Mouse (Mus musculus) lung, postnatal 10 days (tissue): ENCODE measurements around the gene Gm13288.
"Not testable (repeated sequence)": the region's sequence is repeated elsewhere in the genome, so short reads cannot be mapped to it uniquely, and the experiment has no call there.

Experiments used
- DNase-seq: peaks from one replicate; pipeline ENCODE4 v3.0.0; 2021

Gm13288 gene

GRCm38 (mm10) chr4:88805231-88805630, at the start of gene Gm13288:
Gene Gm13288, plus strand, starts transcription at chr4:88805531.
- not testable (repeated sequence) for DNase-seq

DNA sequence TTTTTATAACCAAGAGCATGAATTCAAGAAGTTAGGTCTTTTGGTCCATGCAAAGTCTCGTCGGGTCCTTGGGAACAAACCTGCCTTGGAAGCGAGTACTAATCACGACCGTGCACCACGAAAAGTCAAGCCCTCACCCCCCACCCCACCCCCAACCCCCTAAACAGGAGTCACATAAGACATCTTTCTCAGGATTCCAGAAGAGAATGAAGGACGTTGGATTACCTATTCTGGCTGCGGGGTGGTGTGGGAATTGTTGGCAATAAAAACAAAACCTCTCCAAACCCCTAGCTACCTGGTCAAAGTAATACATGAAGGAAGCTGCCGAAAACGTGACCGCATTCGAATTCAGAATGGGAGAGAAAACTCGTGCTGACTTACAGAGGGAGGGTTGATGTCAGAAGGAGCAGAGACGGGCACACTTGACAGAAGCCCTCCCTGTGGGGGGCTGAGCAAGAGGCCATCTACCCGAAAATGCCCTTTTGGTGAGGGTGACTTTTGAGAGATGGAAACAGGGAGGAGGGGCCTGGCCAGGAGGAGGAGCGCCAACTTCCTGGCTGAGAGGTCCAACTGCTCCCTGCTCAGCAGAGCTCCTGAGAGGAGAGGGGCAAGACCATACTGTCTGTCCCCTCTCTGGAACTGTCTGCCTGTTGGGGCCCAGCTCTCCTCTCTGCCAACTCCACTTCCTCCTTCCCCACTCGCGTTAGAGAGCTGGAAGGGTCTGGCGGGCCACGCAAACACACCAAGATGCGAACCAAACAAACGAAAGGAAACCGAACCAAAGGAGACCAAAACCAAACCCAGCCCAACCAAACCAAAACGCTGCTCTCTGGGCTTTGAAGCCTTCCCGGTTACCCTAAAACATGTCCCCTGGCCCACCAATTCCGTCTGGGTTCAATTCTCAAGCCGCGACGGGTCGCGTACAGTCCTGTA, 48.5 kb upstream of the Gm13288 start:
- peak; percentile 23 for DNase-seq

DNA sequence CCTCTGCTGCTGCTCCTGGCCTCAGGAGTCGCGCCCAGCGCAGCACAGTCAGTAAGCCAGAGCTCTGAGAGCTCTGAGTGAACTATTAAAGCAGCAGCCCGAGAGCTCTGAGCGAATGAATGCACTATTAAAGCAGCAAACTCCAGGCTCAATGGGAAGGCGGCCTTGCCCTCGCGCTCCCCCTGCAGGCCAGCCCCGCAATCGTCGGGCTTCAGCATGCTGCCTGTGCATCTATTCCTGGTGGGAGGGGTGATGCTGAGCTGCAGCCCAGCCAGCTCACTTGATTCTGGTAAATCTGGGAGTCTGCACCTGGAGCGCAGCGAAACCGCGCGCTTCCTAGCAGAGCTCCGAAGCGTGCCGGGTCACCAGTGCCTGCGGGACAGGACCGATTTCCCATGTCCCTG, 47.7 kb upstream of the Gm13288 start:
- peak; percentile 91 for DNase-seq

DNA sequence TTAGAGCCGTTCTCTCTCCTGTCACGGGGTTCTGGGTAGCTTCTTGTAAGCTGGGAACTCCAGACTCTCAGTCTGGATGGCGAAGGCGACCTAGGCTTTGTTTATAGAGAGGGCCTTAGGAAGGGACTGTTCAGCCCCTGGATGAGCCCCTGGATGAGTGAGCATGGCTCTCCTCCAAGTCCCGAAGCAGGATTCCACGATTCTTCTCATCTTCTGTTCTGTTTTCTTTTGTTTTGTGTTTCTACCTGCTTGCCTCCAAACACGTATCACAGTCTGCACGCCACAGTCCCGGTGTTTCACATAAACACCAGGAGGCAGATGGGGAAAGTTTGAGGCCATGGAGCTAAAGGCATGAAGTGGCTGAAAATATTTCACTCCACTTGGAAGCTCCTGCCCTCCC, 46.6 kb upstream of the Gm13288 start:
- DNase-seq = not testable (repeated sequence)

- DNase-seq = peak; percentile 75
Observed at GRCm38 (mm10) chr4:88759610-88760268, 45.6 kb upstream of the Gm13288 start, which contains the start of gene Gm13283. Gene Gm13283, plus strand, starts transcription at chr4:88760119.

DNA sequence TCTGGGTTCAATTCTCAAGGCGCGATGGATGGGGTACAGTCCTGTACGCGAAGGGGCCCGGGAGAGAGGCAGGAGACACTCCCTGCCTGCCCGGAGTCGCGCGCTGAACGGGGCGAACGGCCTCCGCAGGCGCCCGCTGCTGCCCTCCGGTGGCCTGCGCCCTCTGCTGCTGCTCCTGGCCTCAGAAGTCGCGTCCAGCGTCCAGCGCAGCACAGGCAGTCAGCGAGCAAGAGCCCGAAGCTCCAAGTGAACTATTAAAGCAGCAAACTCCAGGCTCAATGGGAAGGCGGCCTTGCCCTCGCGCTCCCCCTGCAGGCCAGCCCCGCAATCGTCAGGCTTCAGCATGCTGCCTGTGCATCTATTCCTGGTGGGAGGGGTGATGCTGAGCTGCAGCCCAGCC, 44.9 kb upstream of the Gm13288 start:
- DNase-seq = peak; percentile 88

DNA sequence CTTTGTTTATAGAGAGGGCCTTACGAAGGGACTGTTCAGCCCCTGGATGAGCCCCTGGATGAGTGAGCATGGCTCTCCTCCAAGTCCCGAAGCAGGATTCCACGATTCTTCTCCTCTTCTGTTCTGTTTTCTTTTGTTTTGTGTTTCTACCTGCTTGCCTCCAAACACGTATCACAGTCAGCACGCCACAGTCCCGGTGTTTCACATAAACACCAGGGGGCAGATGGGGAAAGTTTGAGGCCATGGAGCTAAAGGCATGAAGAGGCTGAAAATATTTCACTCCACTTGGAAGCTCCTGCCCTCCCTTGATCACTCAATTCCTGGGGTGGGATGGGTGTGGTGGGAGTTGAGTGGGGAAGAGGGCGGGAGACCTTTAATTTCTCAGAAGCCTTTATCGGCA, 43.6 kb upstream of the Gm13288 start:
- peak; percentile 80 for DNase-seq

DNA sequence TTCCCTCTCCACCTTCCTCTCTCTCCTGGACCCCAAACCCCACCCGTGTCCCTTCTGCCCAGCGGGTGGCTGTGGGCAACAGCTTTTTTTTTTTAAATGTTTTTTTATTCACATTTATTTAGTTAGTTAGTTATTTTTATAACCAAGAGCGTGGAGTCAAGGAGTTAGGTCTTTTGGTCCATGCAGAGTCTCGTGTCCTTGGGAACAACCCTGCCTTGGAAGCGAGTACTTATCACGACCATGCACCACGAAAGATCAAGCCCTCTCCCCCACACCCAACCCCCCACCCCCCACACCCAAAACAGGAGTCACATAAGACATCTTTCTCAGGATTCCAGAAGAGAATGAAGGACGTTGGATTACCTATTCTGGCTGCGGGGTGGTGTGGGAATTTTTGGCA, 43.0 kb upstream of the Gm13288 start:
- not testable (repeated sequence) for DNase-seq

DNA sequence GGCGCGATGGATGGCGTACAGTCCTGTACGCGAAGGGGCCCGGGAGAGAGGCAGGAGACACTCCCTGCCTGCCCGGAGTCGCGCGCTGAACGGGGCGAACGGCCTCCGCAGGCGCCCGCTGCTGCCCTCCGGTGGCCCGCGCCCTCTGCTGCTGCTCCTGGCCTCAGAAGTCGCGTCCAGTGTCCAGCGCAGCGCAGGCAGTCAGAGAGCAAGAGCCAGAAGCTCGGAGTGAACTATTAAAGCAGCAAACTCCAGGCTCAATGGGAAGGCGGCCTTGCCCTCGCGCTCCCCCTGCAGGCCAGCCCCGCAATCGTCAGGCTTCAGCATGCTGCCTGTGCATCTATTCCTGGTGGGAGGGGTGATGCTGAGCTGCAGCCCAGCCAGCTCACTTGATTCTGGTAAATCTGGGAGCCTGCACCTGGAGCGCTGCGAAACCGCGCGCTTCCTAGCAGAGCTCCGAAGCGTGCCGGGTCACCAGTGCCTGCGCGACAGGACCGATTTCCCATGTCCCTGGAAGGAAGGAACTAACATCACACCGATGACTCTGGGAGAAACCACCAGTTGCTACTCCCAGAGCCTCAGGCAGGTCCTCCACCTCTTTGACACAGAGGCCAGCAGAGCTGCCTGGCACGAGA, 41.8 kb upstream of the Gm13288 start:
- DNase-seq = peak; percentile 70

- not testable (repeated sequence) for DNase-seq
Observed at GRCm38 (mm10) chr4:88773534-88773933, 31.8 kb upstream of the Gm13288 start, which contains the start of gene Gm13290. Gene Gm13290, plus strand, starts transcription at chr4:88773834.

DNA sequence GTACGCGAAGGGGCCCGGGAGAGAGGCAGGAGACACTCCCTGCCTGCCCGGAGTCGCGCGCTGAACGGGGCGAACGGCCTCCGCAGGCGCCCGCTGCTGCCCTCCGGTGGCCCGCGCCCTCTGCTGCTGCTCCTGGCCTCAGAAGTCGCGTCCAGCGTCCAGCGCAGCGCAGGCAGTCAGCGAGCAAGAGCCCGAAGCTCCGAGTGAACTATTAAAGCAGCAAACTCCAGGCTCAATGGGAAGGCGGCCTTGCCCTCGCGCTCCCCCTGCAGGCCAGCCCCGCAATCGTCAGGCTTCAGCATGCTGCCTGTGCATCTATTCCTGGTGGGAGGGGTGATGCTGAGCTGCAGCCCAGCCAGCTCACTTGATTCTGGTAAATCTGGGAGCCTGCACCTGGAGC, 28.7 kb upstream of the Gm13288 start, which contains the start of gene Gm13289:
Gene Gm13289 (plus strand): TSS at position 301 of the 400 bp plus-strand sequence.
- DNase-seq = not testable (repeated sequence)

DNA sequence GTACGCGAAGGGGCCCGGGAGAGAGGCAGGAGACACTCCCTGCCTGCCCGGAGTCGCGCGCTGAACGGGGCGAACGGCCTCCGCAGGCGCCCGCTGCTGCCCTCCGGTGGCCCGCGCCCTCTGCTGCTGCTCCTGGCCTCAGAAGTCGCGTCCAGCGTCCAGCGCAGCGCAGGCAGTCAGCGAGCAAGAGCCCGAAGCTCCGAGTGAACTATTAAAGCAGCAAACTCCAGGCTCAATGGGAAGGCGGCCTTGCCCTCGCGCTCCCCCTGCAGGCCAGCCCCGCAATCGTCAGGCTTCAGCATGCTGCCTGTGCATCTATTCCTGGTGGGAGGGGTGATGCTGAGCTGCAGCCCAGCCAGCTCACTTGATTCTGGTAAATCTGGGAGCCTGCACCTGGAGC, 25.8 kb upstream of the Gm13288 start, which contains the start of gene Gm13272:
Gene Gm13272 (plus strand): TSS at position 301 of the 400 bp plus-strand sequence.
- DNase-seq = not testable (repeated sequence)

DNA sequence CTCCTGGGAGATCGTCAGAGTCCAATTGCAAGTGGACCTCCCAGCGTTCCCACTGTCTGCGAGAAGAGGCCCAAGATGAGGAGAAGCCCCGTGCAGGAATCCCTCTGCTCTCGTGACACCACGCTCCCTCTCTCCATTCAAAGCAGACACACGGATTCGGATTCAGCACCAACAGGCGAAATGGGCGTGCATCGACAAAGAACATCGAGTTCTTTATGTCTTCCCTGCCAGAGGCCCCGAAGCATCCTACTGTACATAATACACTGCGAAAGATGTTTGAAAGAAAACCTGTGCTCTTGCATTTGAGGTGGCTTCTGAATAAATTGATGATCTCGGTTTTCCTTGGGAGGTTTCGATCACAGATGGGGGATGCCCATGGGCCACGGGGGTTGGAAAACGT, 25.0 kb upstream of the Gm13288 start:
- DNase-seq = not testable (repeated sequence)

DNA sequence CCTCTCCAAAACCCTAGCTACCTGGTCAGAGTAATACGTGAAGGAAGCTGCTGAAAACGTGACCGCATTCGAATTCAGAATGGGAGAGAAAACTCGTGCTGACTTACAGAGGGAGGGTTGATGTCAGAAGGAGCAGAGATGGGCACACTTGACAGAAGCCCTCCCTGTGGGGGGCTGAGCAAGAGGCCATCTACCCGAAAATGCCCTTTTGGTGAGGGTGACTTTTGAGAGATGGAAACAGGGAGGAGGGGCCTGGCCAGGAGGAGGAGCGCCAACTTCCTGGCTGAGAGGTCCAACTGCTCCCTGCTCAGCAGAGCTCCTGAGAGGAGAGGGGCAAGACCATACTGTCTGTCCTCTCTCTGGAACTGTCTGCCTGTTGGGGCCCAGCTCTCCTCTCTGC, 23.5 kb upstream of the Gm13288 start, which contains the start of gene Ifnz:
Gene Ifnz (plus strand): TSS at position 301 of the 400 bp plus-strand sequence.
- not testable (repeated sequence) for DNase-seq

DNA sequence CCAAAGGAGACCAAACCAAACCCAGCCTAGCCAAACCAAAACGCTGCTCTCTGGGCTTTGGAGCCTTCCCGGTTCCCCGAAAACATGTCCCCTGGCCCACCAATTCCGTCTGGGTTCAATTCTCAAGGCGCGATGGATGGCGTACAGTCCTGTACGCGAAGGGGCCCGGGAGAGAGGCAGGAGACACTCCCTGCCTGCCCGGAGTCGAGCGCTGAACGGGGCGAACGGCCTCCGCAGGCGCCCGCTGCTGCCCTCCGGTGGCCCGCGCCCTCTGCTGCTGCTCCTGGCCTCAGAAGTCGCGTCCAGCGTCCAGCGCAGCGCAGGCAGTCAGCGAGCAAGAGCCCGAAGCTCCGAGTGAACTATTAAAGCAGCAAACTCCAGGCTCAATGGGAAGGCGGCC, 23.0 kb upstream of the Gm13288 start:
- DNase-seq = peak; percentile 32

DNA sequence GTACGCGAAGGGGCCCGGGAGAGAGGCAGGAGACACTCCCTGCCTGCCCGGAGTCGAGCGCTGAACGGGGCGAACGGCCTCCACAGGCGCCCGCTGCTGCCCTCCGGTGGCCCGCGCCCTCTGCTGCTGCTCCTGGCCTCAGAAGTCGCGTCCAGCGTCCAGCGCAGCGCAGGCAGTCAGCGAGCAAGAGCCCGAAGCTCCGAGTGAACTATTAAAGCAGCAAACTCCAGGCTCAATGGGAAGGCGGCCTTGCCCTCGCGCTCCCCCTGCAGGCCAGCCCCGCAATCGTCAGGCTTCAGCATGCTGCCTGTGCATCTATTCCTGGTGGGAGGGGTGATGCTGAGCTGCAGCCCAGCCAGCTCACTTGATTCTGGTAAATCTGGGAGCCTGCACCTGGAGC, 19.9 kb upstream of the Gm13288 start, which contains the start of gene Gm13276:
Gene Gm13276 (plus strand): TSS at position 301 of the 400 bp plus-strand sequence.
- DNase-seq = not testable (repeated sequence)

GRCm38 (mm10) chr4:88788402-88788801, 16.9 kb upstream of the Gm13288 start, which contains the start of gene Gm13277:
Gene Gm13277, plus strand, starts transcription at chr4:88788632.
- peak; percentile 83 for DNase-seq

GRCm38 (mm10) chr4:88791250-88791649, 14.1 kb upstream of the Gm13288 start, which contains the start of gene Gm13278:
Gene Gm13278, plus strand, starts transcription at chr4:88791550.
- DNase-seq = not testable (repeated sequence)

GRCm38 (mm10) chr4:88793936-88794675, 11.2 kb upstream of the Gm13288 start, which contains the start of gene Gm13275:
Gene Gm13275, plus strand, starts transcription at chr4:88794487.
- peak; percentile 72 for DNase-seq

GRCm38 (mm10) chr4:88797097-88797496, 8.2 kb upstream of the Gm13288 start, which contains the start of gene Gm13279:
Gene Gm13279, plus strand, starts transcription at chr4:88797397.
- not testable (repeated sequence) for DNase-seq

DNA sequence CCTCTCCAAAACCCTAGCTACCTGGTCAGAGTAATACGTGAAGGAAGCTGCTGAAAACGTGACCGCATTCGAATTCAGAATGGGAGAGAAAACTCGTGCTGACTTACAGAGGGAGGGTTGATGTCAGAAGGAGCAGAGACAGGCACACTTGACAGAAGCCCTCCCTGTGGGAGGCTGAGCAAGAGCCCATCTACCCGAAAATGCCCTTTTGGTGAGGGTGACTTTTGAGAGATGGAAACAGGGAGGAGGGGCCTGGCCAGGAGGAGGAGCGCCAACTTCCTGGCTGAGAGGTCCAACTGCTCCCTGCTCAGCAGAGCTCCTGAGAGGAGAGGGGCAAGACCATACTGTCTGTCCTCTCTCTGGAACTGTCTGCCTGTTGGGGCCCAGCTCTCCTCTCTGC, 6.0 kb upstream of the Gm13288 start, which contains the start of gene Gm13285:
Gene Gm13285 (plus strand): TSS at position 301 of the 400 bp plus-strand sequence.
- DNase-seq = not testable (repeated sequence)
